Mouse (Mus musculus) CH12.LX (cell line): ENCODE results near the gene Lamtor3.

Experiments used
- BHLHE40 ChIP-seq: IDR thresholded peaks from 2 replicates; pipeline ENCODE4 v1.6.1; 2011; ENCODE audit warnings: mild to moderate bottlenecking, low read depth, low read length, improper control_type of control experiment
- CTCF ChIP-seq, 2 experiments: IDR thresholded peaks in 1 of 2; conservative IDR thresholded peaks in 1 of 2; 2 replicates each; pipeline ENCODE4 v1.5.1; 2011 to 2012; ENCODE audit warnings: low read depth in 2 of 2, low read length in 2 of 2, improper control_type of control experiment in 1 of 2, inconsistent platforms in 1 of 2, mild to moderate bottlenecking in 1 of 2, moderate library complexity in 1 of 2
- ETS1 ChIP-seq: conservative IDR thresholded peaks from 2 replicates; pipeline ENCODE4 v1.6.1; 2012; ENCODE audit warnings: low read depth, mild to moderate bottlenecking, inconsistent platforms, low read length, improper control_type of control experiment, moderate library complexity
- KAT2A ChIP-seq: IDR thresholded peaks from 2 replicates; pipeline ENCODE4 v1.6.1; 2012; ENCODE audit warnings: low read length, improper control_type of control experiment, inconsistent platforms; ENCODE audit not compliant: insufficient replicate concordance
- MAFK ChIP-seq: IDR thresholded peaks from 2 replicates; pipeline ENCODE4 v1.6.1; 2011; ENCODE audit warnings: low read length, improper control_type of control experiment; ENCODE audit not compliant: insufficient replicate concordance
- MXI1 ChIP-seq: IDR thresholded peaks from 2 replicates; pipeline ENCODE4 v1.6.1; 2011; ENCODE audit warnings: mild to moderate bottlenecking, low read depth, low read length, improper control_type of control experiment
- POLR2A ChIP-seq: IDR thresholded peaks from 2 replicates; pipeline ENCODE4 v1.6.1; 2011; ENCODE audit warnings: low read depth, mild to moderate bottlenecking, improper control_type of control experiment, low read length
- TCF12 ChIP-seq: IDR thresholded peaks from 2 replicates; pipeline ENCODE4 v1.6.1; 2014; ENCODE audit warnings: low read depth, mild to moderate bottlenecking, inconsistent platforms, low read length, improper control_type of control experiment
- UBTF ChIP-seq: IDR thresholded peaks from 2 replicates; pipeline ENCODE4 v1.6.1; 2012; ENCODE audit warnings: low read depth, mild to moderate bottlenecking, inconsistent platforms, low read length, improper control_type of control experiment, moderate library complexity
- ZKSCAN1 ChIP-seq: IDR thresholded peaks from 2 replicates; pipeline ENCODE4 v1.6.1; 2012; ENCODE audit warnings: low read depth, inconsistent platforms, low read length, improper control_type of control experiment, borderline replicate concordance

DNA sequence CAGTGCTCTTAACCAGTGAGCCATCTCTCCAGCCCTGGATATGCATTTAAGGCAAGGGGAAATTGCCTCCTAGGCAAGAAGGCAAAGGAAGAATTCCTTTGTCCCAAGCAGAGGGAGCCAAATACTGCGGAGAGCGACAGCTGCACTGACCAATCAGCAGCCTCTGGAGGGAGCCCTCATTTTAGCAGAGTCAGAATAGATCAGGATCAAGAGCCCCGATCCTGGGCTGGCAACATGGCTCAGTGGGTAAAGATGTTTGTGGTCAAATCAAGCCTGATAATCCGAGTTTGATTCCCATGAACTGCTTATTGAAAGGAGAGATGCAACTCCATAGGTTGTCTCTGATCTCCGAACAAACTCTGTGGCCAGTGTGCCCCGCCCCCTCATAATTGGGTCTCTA, 20.3 kb downstream of the Lamtor3 start:
- TF ChIP-seq CTCF (conservative IDR thresholded peaks at IDR 0.05 in 1 of 2, IDR thresholded peaks at IDR 0.05 in 1 of 2; ENCODE audit: low read depth in 2 of 2, low read length in 2 of 2), result peak in 1 of 2 experiments; percentile 92; a peak in 2 of 4 replicates
- no peak for TF ChIP-seq KAT2A
- TF ChIP-seq POLR2A, result no peak
- TF ChIP-seq ETS1, result no peak
- TF ChIP-seq MXI1, result no peak
- TF ChIP-seq TCF12, result no peak
- TF ChIP-seq MAFK, result no peak
- no peak for TF ChIP-seq ZKSCAN1
- TF ChIP-seq UBTF, result no peak
- no peak for TF ChIP-seq BHLHE40
